Mouse (Mus musculus): ENCODE measurements at regions not wholly inside any gene's neighbourhood (a gene's known extent, or its start where the extent isn't known, plus 50 kb on each side); places are given as distances from the start of the nearest gene placed in this dataset.

- TF ChIP-seq EP300 (optimal IDR thresholded peaks at IDR 0.05) (no peak), CTCF (IDR thresholded peaks at IDR 0.05; ENCODE audit: low read depth) (no peak)
Observed at GRCm38 (mm10) chr1:107706108-107706548, 116.3 kb downstream of the Serpinb8 start.
